Mouse (Mus musculus) thymus, adult 2 months (tissue): Measurements from ENCODE around the gene Cacna2d3.

Experiments used
- CTCF ChIP-seq: fragments of 200-500 bp; IDR thresholded peaks from 2 replicates; pipeline ENCODE4 v1.5.1; 2012; ENCODE audit warnings: mild to moderate bottlenecking, control low read depth, low read length, moderate library complexity, borderline replicate concordance; ENCODE audit not compliant: control insufficient read depth, poor library complexity, insufficient read depth; ENCODE audit errors: extremely low read depth
- POLR2A ChIP-seq: fragments of 200-500 bp; IDR thresholded peaks from 2 replicates; pipeline ENCODE4 v1.6.1; 2012; ENCODE audit warnings: mild to moderate bottlenecking, low read length, control low read depth, moderate library complexity; ENCODE audit not compliant: control insufficient read depth, poor library complexity, insufficient read depth; ENCODE audit errors: extremely low read depth

- no peak for TF ChIP-seq CTCF
- no peak for TF ChIP-seq POLR2A
These were observed 661.0 kb downstream of the Cacna2d3 start for GRCm38 (mm10) chr14:29060679-29061078.
